Mouse (Mus musculus) G1E (cell line): ENCODE measurements around the gene En1.

Experiments
- CTCF ChIP-seq: IDR thresholded peaks from 2 replicates; pipeline ENCODE4 v1.5.1; 2012; ENCODE audit warnings: low read depth, low read length, inconsistent platforms, mixed read lengths
- GATA1 ChIP-seq: IDR thresholded peaks from 2 replicates; pipeline ENCODE4 v1.6.1; 2012; ENCODE audit warnings: borderline replicate concordance, low read length, inconsistent platforms, mixed read lengths
- GATA2 ChIP-seq: IDR thresholded peaks from 2 replicates; pipeline ENCODE4 v1.6.1; 2012; ENCODE audit warnings: low read depth, low read length, inconsistent platforms, borderline replicate concordance
- POLR2AphosphoS5 ChIP-seq: IDR thresholded peaks from 2 replicates; pipeline ENCODE4 v1.6.1; 2012; ENCODE audit warnings: low read depth, low read length, inconsistent platforms; ENCODE audit not compliant: insufficient replicate concordance
- TAL1 ChIP-seq: conservative IDR thresholded peaks from 2 replicates; pipeline ENCODE4 v1.6.1; 2012; ENCODE audit warnings: low read depth, low read length, inconsistent platforms, mixed read lengths

DNA sequence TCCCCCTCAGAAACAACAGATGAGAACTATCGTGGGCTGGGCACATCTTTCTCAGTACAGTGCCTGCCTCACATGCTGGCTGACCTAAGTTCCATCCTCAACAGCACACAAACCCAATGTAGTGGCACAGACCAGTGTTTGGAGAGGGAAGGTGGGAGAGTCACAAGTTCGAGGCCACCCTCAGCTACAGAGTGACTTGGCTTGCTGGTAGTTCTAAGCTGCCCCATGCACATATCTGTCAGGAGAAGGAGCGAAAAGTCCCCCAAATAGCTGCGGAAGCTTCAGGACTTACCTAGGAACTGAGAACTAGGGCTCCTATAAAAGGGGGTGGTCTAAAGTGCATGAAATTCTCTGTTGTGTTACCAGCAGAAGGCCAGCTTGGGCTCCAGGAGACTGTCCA is 14.3 kb upstream of the En1 start:
- TF ChIP-seq CTCF (no peak), TAL1 (no peak), GATA2 (no peak), GATA1 (no peak), POLR2AphosphoS5 (no peak)
